Mouse (Mus musculus): Measurements from ENCODE around the gene Camsap3. TPM values are rescaled to one million over a fixed set of nuclear protein-coding genes. Genes with fewer than 3 reads are reported as not detected.

The Camsap3 gene
- total RNA-seq, 2 experiments from 2014 or later, result 4.1 to 8.0 TPM

GRCm38 (mm10) chr8:3654726-3655508, 67.8 kb downstream of the Camsap3 start:
- DNase-seq (ENCODE audit: low spot score in 2 of 2), result no peak

- no peak for DNase-seq (ENCODE audit: low spot score in 2 of 2)
Measured at GRCm38 (mm10) chr8:3655526-3655925, 68.4 kb downstream of the Camsap3 start, which contains the start of gene Retn. Retn (plus strand) TSS chr8:3655770.

- DNase-seq (ENCODE audit: low spot score in 2 of 2), result no peak
Measured at GRCm38 (mm10) chr8:3656725-3657381, 69.8 kb downstream of the Camsap3 start.

Other genes with a start within 250 kb of the Camsap3 start
- gene A430078G23Rik, start 233.9 kb upstream of the Camsap3 start, total RNA-seq (2021), result under 1 TPM in 1 of 2 experiments, not detected in 1; 0.38 TPM
- gene Arhgef18, start 194.3 kb upstream of the Camsap3 start, total RNA-seq (2021), result 10 to 100 TPM; 31.0 to 34.2 TPM
- 1 to 10 TPM; 5.9 to 9.8 TPM for gene Pex11g, start 119.6 kb upstream of the Camsap3 start, total RNA-seq (2021)
- not detected for gene Tex45, start 116.4 kb upstream of the Camsap3 start, total RNA-seq (2021)
- gene Zfp358, start 94.2 kb upstream of the Camsap3 start, total RNA-seq (2021), result 10 to 100 TPM; 17.5 to 20.5 TPM
- 10 to 100 TPM; 40.9 to 42.8 TPM for gene Mcoln1, start 86.8 kb upstream of the Camsap3 start, total RNA-seq (2021)
- 10 to 100 TPM; 37.4 to 40.7 TPM for gene Pnpla6, start 71.9 kb upstream of the Camsap3 start, total RNA-seq (2021)
- under 1 TPM in 1 of 2 experiments, not detected in 1; 0.38 TPM for gene C330021F23Rik, start 19.3 kb upstream of the Camsap3 start, total RNA-seq (2021)
- gene Xab2, start 34.0 kb downstream of the Camsap3 start, total RNA-seq (2021), result 10 to 100 TPM; 34.1 to 39.1 TPM
- gene Pet100, start 34.3 kb downstream of the Camsap3 start, total RNA-seq (2021), result 100 to 1,000 TPM; 117 to 148 TPM
- not detected for gene Pcp2, start 38.3 kb downstream of the Camsap3 start, total RNA-seq (2021)
- 10 to 100 TPM; 87.5 to 98.8 TPM for gene Stxbp2, start 43.7 kb downstream of the Camsap3 start, total RNA-seq (2021)
- gene Retn, start 68.5 kb downstream of the Camsap3 start, total RNA-seq (2021), result 100 to 1,000 TPM; 182 to 325 TPM
- under 1 TPM in 1 of 2 experiments, not detected in 1; 0.32 TPM for gene Mcemp1, start 78.5 kb downstream of the Camsap3 start, total RNA-seq (2021)
- 100 to 1,000 TPM in 1 of 2 experiments, 10 to 100 TPM in 1; 37.9 to 110 TPM for gene Fcor, start 85.1 kb downstream of the Camsap3 start, total RNA-seq (2021)
- gene Trappc5, start 89.0 kb downstream of the Camsap3 start, total RNA-seq (2021), result 10 to 100 TPM; 22.4 to 23.6 TPM
- under 1 TPM in 1 of 2 experiments, not detected in 1; 0.35 TPM for gene Fcer2a, start 106.9 kb downstream of the Camsap3 start, total RNA-seq (2021)
- not detected for gene Clec4g, start 133.4 kb downstream of the Camsap3 start, total RNA-seq (2021)
- gene Cd209a, start 161.7 kb downstream of the Camsap3 start, total RNA-seq (2021), result 1 to 10 TPM in 1 of 2 experiments, under 1 TPM in 1; 0.40 to 1.7 TPM